Mouse (Mus musculus) hindbrain, embryonic 10.5 days (tissue): ENCODE results near the gene Slc9a6. TPM values are rescaled to one million over a fixed set of nuclear protein-coding genes. Genes with fewer than 3 reads are reported as not detected.

Source experiments
- DNase-seq: peaks from one replicate; pipeline ENCODE4 v3.0.0-alpha.2; 2017; ENCODE audit warnings: low spot score
- H3K27ac ChIP-seq: fragments of 300-500 bp; sonication (generic); 2 replicates; pipeline ENCODE4 v1.5.1; 2016; ENCODE audit warnings: mild to moderate bottlenecking, moderate library complexity
- H3K27me3 ChIP-seq: fragments of 300-500 bp; sonication (generic); 2 replicates; pipeline ENCODE4 v1.6.1; 2016; ENCODE audit warnings: mild to moderate bottlenecking; ENCODE audit not compliant: poor library complexity, insufficient read depth, severe bottlenecking
- H3K36me3 ChIP-seq: fragments of 300-500 bp; sonication (generic); 2 replicates; pipeline ENCODE4 v1.6.1; 2016; ENCODE audit warnings: mild to moderate bottlenecking, moderate library complexity
- H3K4me1 ChIP-seq: fragments of 300-500 bp; sonication (generic); replicated peaks from 2 replicates; pipeline ENCODE4 v1.6.1; 2016; ENCODE audit warnings: mild to moderate bottlenecking
- H3K4me3 ChIP-seq: fragments of 300-500 bp; sonication (generic); 2 replicates; pipeline ENCODE4 v1.5.1; 2016; ENCODE audit warnings: mild to moderate bottlenecking, moderate library complexity
- H3K9me3 ChIP-seq: fragments of 300-500 bp; sonication (generic); 2 replicates; pipeline ENCODE4 v1.6.1; 2016; ENCODE audit warnings: mild to moderate bottlenecking, moderate library complexity
- WGBS: fragments of 180-500 bp; shearing (Covaris S2); methylation state at CpG from one replicate; pipeline ENCODE4 v1.1.7; 2016; 5-methylcytosine and 5-hydroxymethylcytosine counted together
- polyA plus RNA-seq: library from polyadenylated mRNA; unstranded; fragments of >200 nt; fragmentation: Nextera tagmentation; extraction: Ambion mirVana; gene quantifications from 2 replicates; pipeline ENCODE4 v1.2.1, GENCODE M21; 2016

Slc9a6 gene
- polyA plus RNA-seq, 1 experiment from 2014 or later = 15.6 TPM

GRCm38 (mm10) chrX:56675556-56675955 is 66.0 kb downstream of the Slc9a6 start:
- Histone ChIP-seq H3K4me1 (no peaks in the 10 kb centered on the region), H3K4me3 (no peak overlapping the region), H3K36me3 (no peaks in the 10 kb centered on the region), H3K9me3 (no peaks in the 10 kb centered on the region), H3K27ac (no peak overlapping the region), H3K27me3 (no peaks in the 10 kb centered on the region)
- 83% methylated on average over 6 of the region's 6 CpGs for WGBS
- DNase-seq = no peak

- WGBS = 86% methylated on average over 6 of the region's 6 CpGs
Measured at GRCm38 (mm10) chrX:56677736-56678135, 68.2 kb downstream of the Slc9a6 start.

GRCm38 (mm10) chrX:56679066-56679465 is 69.5 kb downstream of the Slc9a6 start:
- Histone ChIP-seq H3K4me1 (no peaks in the 10 kb centered on the region), H3K27me3 (no peaks in the 10 kb centered on the region), H3K27ac (no peak overlapping the region), H3K36me3 (no peaks in the 10 kb centered on the region), H3K9me3 (no peaks in the 10 kb centered on the region), H3K4me3 (no peak overlapping the region)
- 78% methylated on average over 6 of the region's 6 CpGs for WGBS
- no peak for DNase-seq

More at GRCm38 (mm10) chrX:56677736-56678135, 68.2 kb downstream of the Slc9a6 start:
- DNase-seq = no peak
- Histone ChIP-seq H3K36me3 (no peaks in the 10 kb centered on the region), H3K27ac (no peak overlapping the region), H3K4me1 (no peaks in the 10 kb centered on the region), H3K9me3 (no peaks in the 10 kb centered on the region), H3K4me3 (no peak overlapping the region), H3K27me3 (no peaks in the 10 kb centered on the region)

GRCm38 (mm10) chrX:56682156-56682720 is 72.7 kb downstream of the Slc9a6 start:
- H3K27me3 ChIP-seq = no peaks in the 10 kb centered on the region
- H3K4me1 ChIP-seq = no peaks in the 10 kb centered on the region
- H3K36me3 ChIP-seq = no peaks in the 10 kb centered on the region
- H3K9me3 ChIP-seq = no peaks in the 10 kb centered on the region
- no peak overlapping the region for H3K27ac ChIP-seq
- DNase-seq = no peak
- WGBS = 63% methylated on average over 1 of the region's 1 CpGs
- no peak overlapping the region for H3K4me3 ChIP-seq

GRCm38 (mm10) chrX:56683521-56683920 is 74.0 kb downstream of the Slc9a6 start:
- Histone ChIP-seq H3K4me3 (no peak overlapping the region), H3K9me3 (no peaks in the 10 kb centered on the region), H3K27ac (no peak overlapping the region)

DNA sequence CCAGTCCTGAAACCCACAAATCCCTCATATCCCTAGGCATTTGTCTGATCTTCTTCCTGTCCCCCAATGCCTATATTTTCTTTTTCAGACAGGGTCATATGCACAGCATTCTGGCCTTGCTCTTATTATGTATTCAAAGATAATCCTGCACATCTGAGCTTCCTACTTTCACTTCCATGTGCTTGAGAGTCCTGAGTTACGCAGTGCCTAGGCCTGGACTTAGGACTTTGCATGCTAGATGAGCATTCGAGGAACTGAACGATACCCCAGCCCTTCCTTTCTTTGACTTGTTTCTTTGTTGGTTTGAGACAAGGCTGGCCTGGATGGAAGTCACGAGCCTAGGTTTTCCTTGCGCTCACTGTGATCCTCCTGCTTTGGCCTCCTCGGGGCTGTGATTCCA is 83.0 kb downstream of the Slc9a6 start:
- Histone ChIP-seq H3K27me3 (no peaks in the 10 kb centered on the region), H3K4me1 (no peaks in the 10 kb centered on the region), H3K36me3 (no peaks in the 10 kb centered on the region), H3K4me3 (no peak overlapping the region), H3K9me3 (no peaks in the 10 kb centered on the region), H3K27ac (no peak overlapping the region)
- WGBS = 86% methylated on average over 6 of the region's 6 CpGs
- no peak for DNase-seq

More at GRCm38 (mm10) chrX:56683521-56683920, 74.0 kb downstream of the Slc9a6 start:
- H3K4me1 ChIP-seq = no peaks in the 10 kb centered on the region
- no peaks in the 10 kb centered on the region for H3K36me3 ChIP-seq
- no peaks in the 10 kb centered on the region for H3K27me3 ChIP-seq
- WGBS = 80% methylated on average over 10 of the region's 10 CpGs
- DNase-seq = no peak

GRCm38 (mm10) chrX:56694539-56694938 is 85.0 kb downstream of the Slc9a6 start:
- Histone ChIP-seq H3K4me3 (no peak overlapping the region), H3K9me3 (no peaks in the 10 kb centered on the region), H3K36me3 (no peaks in the 10 kb centered on the region), H3K27me3 (no peaks in the 10 kb centered on the region), H3K27ac (no peak overlapping the region), H3K4me1 (no peaks in the 10 kb centered on the region)
- WGBS = 88% methylated on average over 2 of the region's 2 CpGs
- no peak for DNase-seq

DNA sequence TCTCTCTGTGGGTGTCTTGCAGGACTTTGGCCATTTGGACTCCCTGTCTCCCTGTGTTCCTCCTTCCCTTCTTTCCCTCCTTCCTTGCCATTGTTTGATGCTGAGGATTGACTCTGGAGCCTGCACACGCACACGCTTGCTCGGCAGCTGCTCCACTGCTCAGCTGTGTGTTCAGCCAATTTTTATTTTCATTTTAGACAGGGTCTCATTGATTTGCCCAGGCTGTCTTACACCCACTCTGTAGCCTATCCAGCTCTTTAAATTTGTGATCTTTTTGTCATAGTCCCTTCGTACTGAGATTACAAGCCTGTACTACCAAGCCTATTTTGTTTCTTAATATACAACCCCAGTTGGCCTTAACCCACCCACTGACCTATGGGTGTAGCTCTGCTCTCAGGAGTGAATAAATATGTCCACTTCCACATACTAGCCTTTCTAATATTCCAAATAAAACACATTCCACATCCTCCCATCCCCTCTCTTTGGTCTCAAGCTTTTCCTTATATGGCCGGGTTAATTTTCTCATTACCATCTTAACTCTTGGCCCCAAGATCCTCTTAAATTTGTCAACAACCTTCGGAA is 87.7 kb downstream of the Slc9a6 start:
- Histone ChIP-seq H3K27me3 (no peaks in the 10 kb centered on the region), H3K4me1 (no peaks in the 10 kb centered on the region), H3K27ac (no peak overlapping the region), H3K9me3 (no peaks in the 10 kb centered on the region), H3K4me3 (no peak overlapping the region), H3K36me3 (no peaks in the 10 kb centered on the region)
- 81% methylated on average over 6 of the region's 6 CpGs for WGBS
- DNase-seq = no peak

- no peaks in the 10 kb centered on the region for H3K27me3 ChIP-seq
- WGBS = 91% methylated on average over 4 of the region's 4 CpGs
- H3K27ac ChIP-seq = no peak overlapping the region
- DNase-seq = no peak
- H3K4me3 ChIP-seq = no peak overlapping the region
- no peaks in the 10 kb centered on the region for H3K9me3 ChIP-seq
- H3K4me1 ChIP-seq = no peaks in the 10 kb centered on the region
- no peaks in the 10 kb centered on the region for H3K36me3 ChIP-seq
Measured at GRCm38 (mm10) chrX:56697886-56698285, 88.3 kb downstream of the Slc9a6 start.

DNA sequence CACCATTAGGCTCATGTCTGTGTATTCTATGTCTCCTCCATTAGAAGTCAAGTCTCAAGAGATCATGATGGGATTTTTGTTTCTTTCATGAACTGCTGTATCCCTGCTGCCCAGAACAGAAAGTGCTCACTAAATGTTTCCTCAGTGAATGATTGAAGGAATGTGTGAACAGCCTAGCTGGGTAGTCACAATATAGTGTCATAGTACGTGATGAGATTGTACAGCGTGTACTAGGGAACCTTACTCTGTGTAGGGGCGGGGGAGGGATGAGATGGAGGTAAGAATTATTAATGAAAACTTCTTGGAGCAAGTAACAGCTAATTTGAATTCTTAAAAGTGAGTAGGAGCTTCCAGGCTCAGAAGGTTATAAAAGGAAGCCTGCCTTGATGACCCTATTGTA is 91.7 kb downstream of the Slc9a6 start:
- Histone ChIP-seq H3K9me3 (no peaks in the 10 kb centered on the region), H3K4me3 (no peak overlapping the region), H3K4me1 (no peaks in the 10 kb centered on the region), H3K27ac (no peak overlapping the region), H3K27me3 (no peaks in the 10 kb centered on the region), H3K36me3 (no peaks in the 10 kb centered on the region)
- 83% methylated on average over 3 of the region's 3 CpGs for WGBS
- DNase-seq = no peak

- H3K9me3 ChIP-seq = no peaks in the 10 kb centered on the region
- DNase-seq = no peak
Measured at GRCm38 (mm10) chrX:56703965-56704562, 94.5 kb downstream of the Slc9a6 start.

DNA sequence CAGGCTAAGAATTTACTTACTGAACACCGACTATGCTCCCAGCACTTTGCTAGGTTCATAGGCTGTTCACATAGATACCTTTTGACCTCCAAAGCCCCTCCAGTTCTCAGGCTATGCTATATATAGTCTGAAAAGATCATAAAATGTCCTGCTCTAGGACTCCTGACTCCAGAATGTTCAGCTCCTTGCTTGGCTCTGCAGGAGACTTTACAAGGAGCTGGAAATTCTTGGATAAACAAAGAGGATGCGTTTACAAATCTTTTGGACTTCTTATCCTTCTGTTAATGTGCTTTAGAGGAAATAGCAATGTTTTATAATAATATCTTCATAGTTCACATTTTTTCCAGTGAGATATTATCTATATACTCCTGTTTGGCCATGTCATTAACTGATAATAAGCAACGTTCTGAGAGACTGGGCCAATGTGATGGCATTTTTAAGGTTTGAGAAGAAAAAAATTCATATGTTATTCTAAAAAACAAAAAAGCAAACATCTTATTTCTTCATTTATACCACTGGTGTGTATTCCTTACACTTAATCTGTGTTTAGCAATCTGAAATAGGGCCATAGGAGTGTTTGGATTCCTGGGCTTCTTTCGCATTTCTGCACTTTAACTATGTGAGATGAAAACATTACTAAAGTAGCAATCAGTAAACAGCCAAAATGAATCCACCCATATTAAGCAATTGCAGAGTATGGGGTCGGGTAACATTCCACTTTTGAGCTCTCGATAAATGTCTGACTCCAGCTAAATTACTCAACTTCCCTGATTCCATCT is 99.2 kb downstream of the Slc9a6 start:
- Histone ChIP-seq H3K4me1 (no peaks in the 10 kb centered on the region), H3K9me3 (no peaks in the 10 kb centered on the region), H3K4me3 (no peak overlapping the region), H3K27ac (no peak overlapping the region), H3K36me3 (no peaks in the 10 kb centered on the region), H3K27me3 (no peaks in the 10 kb centered on the region)
- no peak for DNase-seq
- WGBS = 82% methylated on average over 6 of the region's 6 CpGs

More at GRCm38 (mm10) chrX:56703965-56704562, 94.5 kb downstream of the Slc9a6 start:
- 81% methylated on average over 8 of the region's 8 CpGs for WGBS
- H3K27me3 ChIP-seq = no peaks in the 10 kb centered on the region
- H3K36me3 ChIP-seq = no peaks in the 10 kb centered on the region
- no peak overlapping the region for H3K4me3 ChIP-seq
- H3K4me1 ChIP-seq = no peaks in the 10 kb centered on the region
- no peak overlapping the region for H3K27ac ChIP-seq

- no peaks in the 10 kb centered on the region for H3K27me3 ChIP-seq
- no peak overlapping the region for H3K4me3 ChIP-seq
- H3K9me3 ChIP-seq = no peaks in the 10 kb centered on the region
- no peak for DNase-seq
- WGBS = 96% methylated on average over 1 of the region's 1 CpGs
- H3K36me3 ChIP-seq = no peaks in the 10 kb centered on the region
- H3K27ac ChIP-seq = no peak overlapping the region
- H3K4me1 ChIP-seq = no peaks in the 10 kb centered on the region
Measured at GRCm38 (mm10) chrX:56710522-56710921, 101.0 kb downstream of the Slc9a6 start.
